Mouse (Mus musculus): ENCODE data around the gene Med23.

GRCm38 (mm10) chr10:24959043-24959916 lies 89.5 kb downstream of the Med23 start:
- TF ChIP-seq GATA1 (IDR thresholded peaks at IDR 0.05; ENCODE audit: borderline replicate concordance, low read length): no peak
- no peak for TF ChIP-seq FLI1 (IDR thresholded peaks at IDR 0.05; ENCODE audit: low read length)

All from megakaryocyte, embryonic 14.5 days (primary cell).